Mouse (Mus musculus): ENCODE results near the gene Mbtps1.

Gene Mbtps1

DNA sequence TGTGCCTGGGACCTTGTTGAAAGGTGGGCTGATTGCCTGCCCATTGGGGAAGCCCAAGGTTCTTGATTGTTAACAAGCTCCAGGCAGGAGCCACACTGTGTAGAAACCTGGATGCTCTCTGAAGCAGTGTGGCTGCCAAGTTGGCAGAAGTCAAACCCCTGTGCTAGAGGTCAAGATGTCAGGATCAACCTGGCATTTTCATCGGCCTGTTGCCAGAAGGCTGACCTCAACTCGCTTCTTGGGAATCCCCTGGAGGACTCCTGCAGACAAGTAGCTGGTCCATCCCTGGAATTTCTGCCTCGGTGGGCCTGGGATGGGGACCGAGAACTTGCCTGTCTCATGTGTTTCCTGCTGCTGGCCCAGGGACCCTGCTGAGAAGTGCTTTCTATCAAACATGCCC lies 56.4 kb downstream of the Mbtps1 start:
- DNase-seq (ENCODE audit: low read depth, low spot score), result no peak

DNA sequence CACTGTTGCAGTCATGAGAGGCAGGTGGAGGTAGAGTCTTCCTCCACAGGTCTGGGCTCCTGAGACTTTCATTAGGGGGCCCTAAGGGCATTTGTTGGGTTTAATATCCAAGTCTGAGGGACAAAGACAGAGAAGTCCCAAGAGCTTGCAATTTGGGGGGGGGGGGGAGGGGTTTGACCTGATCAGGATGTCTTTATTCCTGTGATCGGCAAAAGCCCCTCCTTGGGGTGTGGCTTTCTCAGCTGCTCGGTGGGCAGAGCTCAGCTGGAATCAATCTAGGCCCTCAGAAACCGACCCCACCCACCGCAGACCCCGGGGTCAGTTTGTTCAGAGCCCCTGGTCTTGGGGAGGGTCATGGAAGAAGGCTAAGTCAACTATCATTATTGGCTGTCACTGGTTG lies 56.9 kb downstream of the Mbtps1 start, which contains the start of gene Slc38a8:
Gene Slc38a8 (minus strand): TSS at position 101 of the 400 bp plus-strand sequence.
- DNase-seq (ENCODE audit: low read depth, low spot score), result no peak

DNA sequence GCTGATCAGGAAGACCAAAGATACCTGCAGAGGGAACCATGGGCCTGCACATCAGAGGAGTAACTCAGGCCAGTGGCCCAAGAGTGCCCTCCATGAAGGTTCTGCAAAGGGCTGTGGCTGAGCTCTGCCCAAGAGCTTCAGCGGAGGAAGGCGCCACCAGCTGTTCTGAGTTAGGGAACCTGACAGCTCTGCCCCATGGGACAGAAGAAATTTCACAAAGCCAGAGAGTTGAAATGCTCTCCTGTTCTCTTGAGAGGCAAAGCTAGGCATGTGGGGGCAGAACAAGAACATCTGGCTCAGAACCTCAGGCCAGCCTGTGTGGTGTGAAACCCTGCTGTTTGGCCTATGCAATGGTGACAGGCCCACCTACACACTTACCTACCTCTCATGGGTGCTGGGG lies 58.7 kb downstream of the Mbtps1 start:
- DNase-seq (ENCODE audit: low read depth, low spot score), result no peak

DNA sequence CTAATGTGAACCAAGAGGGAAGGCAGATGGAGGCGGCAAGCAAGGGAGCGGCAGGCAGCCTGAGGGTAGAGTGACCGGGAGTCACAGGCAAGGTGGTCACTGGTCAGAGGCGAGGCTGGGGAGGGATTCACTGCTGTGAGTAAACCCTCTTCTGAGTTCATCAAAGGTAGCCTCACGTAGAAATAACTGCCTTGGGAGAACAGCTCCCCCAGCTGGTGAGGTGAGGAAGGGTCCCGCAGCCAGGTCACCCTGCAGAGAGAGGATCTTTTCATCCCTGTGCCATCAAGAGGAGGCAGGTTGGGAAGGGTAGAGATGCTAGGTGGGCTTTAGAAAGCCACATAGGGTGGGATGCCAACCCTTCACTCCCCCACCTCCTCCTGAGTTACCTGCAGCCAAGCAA lies 61.7 kb downstream of the Mbtps1 start:
- peak; percentile 63 for DNase-seq (ENCODE audit: low read depth, low spot score)

DNA sequence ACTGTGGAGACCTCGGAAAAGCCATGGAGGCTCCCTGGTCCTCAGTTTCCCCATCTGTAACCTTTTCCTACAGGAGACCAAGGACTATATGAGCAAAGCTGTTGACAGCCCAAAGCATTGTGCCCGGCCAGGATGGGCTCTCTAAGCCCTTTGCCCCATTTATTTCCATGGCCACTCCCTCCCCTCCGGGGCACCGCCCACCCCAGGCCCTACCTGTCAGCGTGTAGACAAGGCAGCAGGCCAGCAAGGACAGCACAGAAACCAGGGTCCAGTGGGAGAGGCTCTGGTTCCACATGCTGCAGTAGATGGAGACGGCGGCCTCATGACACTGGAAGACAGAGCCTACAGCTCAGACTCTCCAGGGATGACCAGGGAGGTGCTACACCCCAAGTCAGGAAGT lies 71.4 kb downstream of the Mbtps1 start:
- no peak for DNase-seq (ENCODE audit: low read depth, low spot score)

DNA sequence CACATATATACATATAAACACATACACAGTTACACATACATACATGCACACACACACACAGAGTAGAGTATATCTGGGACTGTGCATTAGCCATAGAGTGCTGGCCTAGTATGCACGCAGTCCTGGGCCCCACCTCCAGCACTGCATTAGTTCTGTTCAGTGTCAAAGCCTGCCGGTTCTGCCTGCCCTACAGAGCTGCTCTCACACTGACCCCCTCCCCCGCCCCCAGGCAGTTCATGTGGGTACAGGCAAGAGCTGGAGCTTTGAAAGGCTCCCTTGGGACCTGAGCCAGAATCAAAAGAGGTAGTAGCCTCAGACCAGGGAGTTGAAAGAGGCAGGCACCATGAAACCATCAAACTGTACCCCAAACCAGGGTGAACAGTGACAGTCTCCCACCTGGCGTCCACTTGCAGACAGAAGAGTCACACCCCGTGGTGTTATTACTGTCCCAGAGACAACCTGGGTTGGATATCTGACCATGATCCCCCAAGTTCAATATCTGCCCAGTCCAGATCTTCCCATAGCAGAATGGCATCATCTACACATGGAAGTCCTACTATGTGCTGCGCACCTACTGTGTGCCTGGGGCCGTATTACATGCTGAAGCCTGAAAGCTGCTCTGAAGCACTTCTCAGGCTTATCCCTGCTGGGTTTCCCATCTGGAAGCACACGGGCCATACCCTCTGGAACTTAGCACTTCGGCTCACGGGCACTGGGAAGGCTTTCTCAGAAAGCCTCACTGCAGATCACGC lies 74.2 kb downstream of the Mbtps1 start:
- peak; percentile 71 for DNase-seq (ENCODE audit: low read depth, low spot score)

DNA sequence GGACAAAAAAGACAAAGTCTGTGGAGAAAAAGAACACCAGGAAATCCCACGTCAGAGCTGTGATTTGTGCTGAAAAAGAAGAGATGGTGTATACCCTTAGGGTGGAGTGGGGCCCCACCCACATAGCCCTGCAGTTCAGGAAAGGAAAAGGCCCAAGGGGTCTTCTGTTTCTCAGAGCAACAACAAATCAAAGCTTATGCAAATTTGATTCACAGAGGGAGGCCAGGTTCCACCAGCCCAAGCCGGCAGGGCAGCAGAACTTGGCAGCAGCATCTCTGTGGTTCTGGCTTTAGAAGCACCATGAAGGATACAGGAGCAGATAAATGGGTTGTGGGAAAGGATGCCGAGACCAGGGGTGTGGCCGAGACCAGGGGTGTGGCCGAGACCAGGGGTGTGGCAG lies 79.9 kb downstream of the Mbtps1 start:
- DNase-seq (ENCODE audit: low read depth, low spot score), result no peak

DNA sequence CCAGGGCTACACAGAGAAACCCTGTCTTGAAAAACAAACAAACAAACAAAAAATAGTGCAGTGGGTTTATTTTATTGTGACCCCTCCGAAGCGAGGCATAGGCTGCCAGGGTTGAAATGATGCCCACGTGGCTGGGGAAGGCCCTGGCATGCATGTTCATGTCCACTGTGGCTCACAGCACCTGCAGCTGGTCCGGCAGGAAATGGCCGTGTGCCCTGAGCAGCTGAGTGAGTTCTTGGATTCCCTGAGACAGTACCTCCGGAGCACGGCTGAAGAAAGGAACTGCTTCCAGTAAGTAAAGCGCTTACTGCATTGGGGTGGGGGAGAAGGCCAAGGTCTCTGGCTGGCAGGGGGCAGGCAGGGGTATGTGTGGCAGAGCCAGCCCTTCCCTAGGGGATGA lies 90.4 kb downstream of the Mbtps1 start:
- DNase-seq (ENCODE audit: low read depth, low spot score), result no peak

DNA sequence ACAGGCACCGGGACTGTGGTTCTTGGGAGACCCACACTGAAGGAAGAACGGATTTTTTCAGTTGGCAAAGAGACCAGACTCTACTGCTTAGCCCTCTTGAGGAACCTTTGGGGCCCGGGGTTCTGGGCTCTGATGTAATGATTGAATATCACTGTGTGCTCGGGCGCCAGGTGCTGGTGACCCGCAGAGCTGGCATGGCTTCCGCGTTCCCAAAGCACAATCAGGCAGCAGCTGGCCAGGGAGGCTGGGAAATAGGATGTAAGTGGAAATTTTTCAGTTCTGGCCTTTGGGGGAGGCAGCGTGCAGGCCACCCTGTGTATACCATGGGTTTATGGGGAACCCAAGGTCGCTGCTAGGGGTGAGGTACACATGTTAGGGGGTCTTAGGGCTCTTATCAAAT lies 91.7 kb downstream of the Mbtps1 start:
- DNase-seq (ENCODE audit: low read depth, low spot score), result no peak

DNA sequence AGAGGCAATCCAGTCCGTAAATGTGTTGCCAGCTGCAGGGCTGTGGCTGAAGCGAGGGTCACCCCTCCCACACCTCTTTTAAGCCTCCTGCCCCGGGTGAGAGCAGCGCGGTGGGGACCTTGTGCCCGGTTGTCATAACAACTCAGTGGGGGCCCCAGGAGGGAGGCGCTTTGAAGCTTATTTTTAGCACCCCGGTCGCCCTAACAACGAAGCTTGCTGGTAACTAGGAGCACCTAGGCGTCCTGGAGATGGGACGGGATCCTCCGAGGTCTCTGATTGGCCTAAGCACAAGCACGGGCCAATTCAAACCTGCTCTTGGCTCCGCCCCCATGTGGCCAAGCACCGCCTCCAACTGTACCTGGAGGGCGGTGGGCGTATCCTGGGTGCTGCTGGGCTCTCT lies 92.4 kb downstream of the Mbtps1 start:
- DNase-seq (ENCODE audit: low read depth, low spot score), result no peak

DNA sequence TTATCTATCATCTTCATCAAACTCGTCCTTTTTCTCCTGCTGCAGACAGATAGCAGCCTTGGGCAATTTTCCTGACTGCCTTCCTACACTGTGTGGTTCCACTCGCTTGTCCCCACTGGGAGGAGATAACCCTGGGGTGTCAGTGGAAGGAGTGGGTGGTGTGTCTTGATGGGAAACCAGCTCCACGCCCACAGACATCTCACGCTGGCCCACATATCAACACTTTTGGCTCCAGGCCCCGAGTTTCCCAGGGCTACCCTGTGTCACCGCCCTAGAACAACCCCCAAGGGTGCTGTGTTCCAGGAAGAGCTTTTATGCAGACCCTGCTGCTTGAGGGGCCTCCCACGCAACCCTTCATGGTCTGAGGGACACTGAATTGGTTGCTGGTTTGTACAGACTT lies 94.8 kb downstream of the Mbtps1 start:
- DNase-seq (ENCODE audit: low read depth, low spot score), result no peak

DNA sequence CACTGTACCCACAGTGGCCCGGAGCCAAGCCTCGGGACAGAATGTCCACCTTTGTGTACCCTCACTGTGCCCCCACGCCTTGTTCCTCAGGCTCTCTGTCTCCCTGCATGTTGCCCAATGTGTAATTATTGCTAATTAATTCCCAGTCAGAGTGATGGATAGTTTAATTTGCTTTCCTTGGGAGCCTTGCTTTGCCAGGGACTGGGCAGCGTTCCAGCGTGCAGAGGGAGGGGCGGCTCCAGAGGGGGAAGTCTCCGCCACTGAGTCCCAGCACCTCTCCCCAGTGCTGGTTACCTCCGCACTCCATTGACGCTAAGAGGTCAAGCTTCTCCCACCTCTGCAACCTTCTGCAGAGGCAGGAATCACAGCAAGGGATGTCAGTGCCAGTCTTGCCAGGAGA lies 97.2 kb downstream of the Mbtps1 start:
- no peak for DNase-seq (ENCODE audit: low read depth, low spot score)

DNA sequence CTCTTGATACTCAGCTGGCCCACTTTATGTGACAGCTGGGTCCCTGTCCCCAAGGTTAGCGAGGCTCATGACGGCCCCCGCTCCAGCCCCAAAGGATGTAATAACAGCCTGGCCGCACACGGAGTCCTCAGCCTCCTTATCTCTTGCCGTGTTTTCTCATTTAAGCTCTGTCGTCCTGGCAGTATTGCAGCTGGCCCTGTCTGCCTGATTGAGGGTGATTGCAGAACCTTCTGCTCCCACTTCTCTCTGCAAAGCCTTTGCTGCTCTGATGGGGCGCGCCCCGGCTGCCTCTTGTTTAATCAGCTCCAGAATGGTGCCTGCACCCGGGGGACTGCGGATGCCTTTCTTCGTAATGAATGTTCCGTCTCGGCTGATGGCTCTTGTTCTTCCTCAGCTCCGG lies 98.8 kb downstream of the Mbtps1 start:
- DNase-seq (ENCODE audit: low read depth, low spot score), result peak; percentile 83
